Comparison of ENCODE assay signal across 7 mouse cellular contexts in genomic region chr10:18138853-18139503, GRCm38 (mm10).
DNase-seq lines count a peak whose midpoint lies in the region; ATAC-seq lines count a peak whose summit lies in the region.
"Not testable (repeated sequence)": the region's sequence is repeated elsewhere in the genome, so short reads cannot be mapped to it uniquely, and the experiment has no call there.

No protein-coding gene starts in this region.

- H3K4me3 ChIP-seq in embryonic facial prominence, embryonic 15.5 days (replicated peaks), result peak overlapping the region; percentile 33
- peak overlapping the region; percentile 27 for H3K4me3 ChIP-seq in hindbrain, embryonic 13.5 days
- H3K4me3 ChIP-seq in kidney, embryonic 14.5 days (ENCODE audit: low read length), result peak overlapping the region; percentile 13; the same call in 1 of the 2 replicates
- H3K4me3 ChIP-seq in liver, embryonic 12.5 days, result peak overlapping the region; percentile 43
- peak overlapping the region; percentile 16; the same call in 1 of the 2 replicates for H3K4me3 ChIP-seq in macrophage (ENCODE audit: inconsistent target)
- H3K4me3 ChIP-seq in neural tube, embryonic 11.5 days (ENCODE audit: low read depth, low read length), result not testable (repeated sequence)

- not testable (repeated sequence) for H3K9ac ChIP-seq in embryonic facial prominence, embryonic 15.5 days; hindbrain, embryonic 13.5 days; kidney, embryonic 14.5 days (ENCODE audit: low read depth, low read length); neural tube, embryonic 11.5 days (ENCODE audit: low read length)
- 0 out of 2 replicates have a peak overlapping the region, but pooled peaks have one; percentile 17 for H3K9ac ChIP-seq in liver, embryonic 12.5 days

- H3K36me3 ChIP-seq in embryonic facial prominence, embryonic 15.5 days; hindbrain, embryonic 13.5 days; kidney, embryonic 14.5 days (ENCODE audit: control insufficient read depth, insufficient read depth, low read length); liver, embryonic 12.5 days; macrophage (ENCODE audit: inconsistent target); neural tube, embryonic 11.5 days (ENCODE audit: control insufficient read depth, insufficient read depth, low read length): not testable (repeated sequence)

- not testable (repeated sequence) for H3K4me2 ChIP-seq in embryonic facial prominence, embryonic 15.5 days (replicated peaks); hindbrain, embryonic 13.5 days; kidney, embryonic 14.5 days (replicated peaks; ENCODE audit: low read depth, low read length); neural tube, embryonic 11.5 days (ENCODE audit: low read depth)
- H3K4me2 ChIP-seq in liver, embryonic 12.5 days, result peak overlapping the region; percentile 44

- DNase-seq in heart, adult 11 months, result peak; percentile 21
- DNase-seq in neural tube, embryonic 11.5 days (ENCODE audit: low spot score), result not testable (repeated sequence)

- H3K27me3 ChIP-seq in embryonic facial prominence, embryonic 15.5 days; hindbrain, embryonic 13.5 days; kidney, embryonic 14.5 days (ENCODE audit: control insufficient read depth, insufficient read depth, low read length); liver, embryonic 12.5 days (replicated peaks); neural tube, embryonic 11.5 days (ENCODE audit: control insufficient read depth, insufficient read depth, low read length): not testable (repeated sequence)

- not testable (repeated sequence) for ATAC-seq in embryonic facial prominence, embryonic 15.5 days (ENCODE audit: insufficient number of reproducible peaks, low FRiP score, low TSS enrichment, low read depth); kidney, embryonic 14.5 days (ENCODE audit: low FRiP score, low TSS enrichment); liver, embryonic 12.5 days
- ATAC-seq in hindbrain, embryonic 13.5 days (ENCODE audit: low FRiP score), result peak; percentile 52; the same call in 1 of the 2 replicates
- ATAC-seq in neural tube, embryonic 11.5 days (ENCODE audit: insufficient read depth, low FRiP score, low TSS enrichment), result peak; percentile 23; the same call in 1 of the 2 replicates

- H3K9me3 ChIP-seq in embryonic facial prominence, embryonic 15.5 days (replicated peaks); hindbrain, embryonic 13.5 days; kidney, embryonic 14.5 days (ENCODE audit: control insufficient read depth, low read length); liver, embryonic 12.5 days (replicated peaks); neural tube, embryonic 11.5 days (ENCODE audit: control insufficient read depth, low read length): not testable (repeated sequence)

- not testable (repeated sequence) for H3K4me1 ChIP-seq in embryonic facial prominence, embryonic 15.5 days; hindbrain, embryonic 13.5 days (replicated peaks); kidney, embryonic 14.5 days (ENCODE audit: control insufficient read depth, insufficient read depth, low read length); liver, embryonic 12.5 days; neural tube, embryonic 11.5 days (ENCODE audit: control insufficient read depth, insufficient read depth, low read length)

- not testable (repeated sequence) for H3K27ac ChIP-seq in embryonic facial prominence, embryonic 15.5 days (replicated peaks); hindbrain, embryonic 13.5 days; kidney, embryonic 14.5 days (ENCODE audit: low read depth, low read length); liver, embryonic 12.5 days; macrophage; neural tube, embryonic 11.5 days (ENCODE audit: low read depth, low read length)

- 62% methylated on average over 14 of the region's 26 CpGs for WGBS in embryonic facial prominence, embryonic 15.5 days
- WGBS in hindbrain, embryonic 13.5 days, result 71% methylated on average over 15 of the region's 26 CpGs
- 70% methylated on average over 13 of the region's 26 CpGs for WGBS in kidney, embryonic 14.5 days
- 64% methylated on average over 14 of the region's 26 CpGs for whole genome bisulfite sequencing in liver, embryonic 12.5 days (ENCODE audit: insufficient replicate concordance)
- no CpG with 5 or more reads among the region's 26 CpGs for WGBS in macrophage (ENCODE audit: missing documents)
- 79% methylated on average over 10 of the region's 26 CpGs for WGBS in neural tube, embryonic 11.5 days

- not testable (repeated sequence) for H3K79me2 ChIP-seq in macrophage (ENCODE audit: inconsistent target)
